Mouse (Mus musculus) hindbrain, postnatal 0 days (tissue): Measurements from ENCODE around the gene Pla2g4c. TPM values are rescaled to one million over a fixed set of nuclear protein-coding genes. Genes with fewer than 3 reads are reported as not detected.

ENCODE experiments used
- ATAC-seq: fragments of 200-750 bp; cut with Nextera tagmentation; 2 replicates; pipeline ENCODE4 v1.8.0; 2017; ENCODE audit warnings: mild to moderate bottlenecking, moderate TSS enrichment, moderate library complexity
- DNase-seq: peaks from one replicate; pipeline ENCODE4 v3.0.0-alpha.2; 2015; ENCODE audit warnings: low spot score
- H3K27ac ChIP-seq: fragments of 300-500 bp; sonication (generic); 2 replicates; pipeline ENCODE4 v1.5.1; 2014; ENCODE audit warnings: mild to moderate bottlenecking
- H3K27me3 ChIP-seq: fragments of 300-500 bp; sonication (generic); 2 replicates; pipeline ENCODE4 v1.6.1; 2014; ENCODE audit warnings: low read length, mixed read lengths; ENCODE audit not compliant: insufficient read depth
- H3K36me3 ChIP-seq: fragments of 300-500 bp; sonication (generic); 2 replicates; pipeline ENCODE4 v1.6.1; 2014; ENCODE audit warnings: low read length, mixed read lengths; ENCODE audit not compliant: insufficient read depth
- H3K4me1 ChIP-seq: fragments of 300-500 bp; sonication (generic); 2 replicates; pipeline ENCODE4 v1.6.1; 2014; ENCODE audit warnings: antibody characterized with exemption, low read length, mixed read lengths; ENCODE audit not compliant: insufficient read depth
- H3K4me2 ChIP-seq: fragments of 300-500 bp; sonication (generic); 2 replicates; pipeline ENCODE4 v1.6.1; 2014; ENCODE audit warnings: low read depth, mild to moderate bottlenecking, low read length, moderate library complexity, mixed read lengths
- H3K4me3 ChIP-seq: fragments of 300-500 bp; sonication (generic); 2 replicates; pipeline ENCODE4 v1.5.1; 2014; ENCODE audit warnings: low read length
- H3K9ac ChIP-seq: fragments of 300-500 bp; sonication (generic); replicated peaks from 2 replicates; pipeline ENCODE4 v1.6.1; 2014; ENCODE audit warnings: mild to moderate bottlenecking, low read length, moderate library complexity, mixed read lengths
- H3K9me3 ChIP-seq: fragments of 300-500 bp; sonication (generic); 2 replicates; pipeline ENCODE4 v1.6.1; 2016; ENCODE audit warnings: low read length, mixed read lengths
- CTCF ChIP-seq: IDR thresholded peaks from 2 replicates; pipeline ENCODE4 v1.5.1; 2016; ENCODE audit warnings: antibody characterized with exemption, control low read depth, low read depth
- WGBS: fragments of 180-500 bp; shearing (Covaris S2); extraction: QIAGEN DNeasy Blood & Tissue Kit; methylation state at CpG from one replicate; pipeline ENCODE4 v1.1.7; 2014; 5-methylcytosine and 5-hydroxymethylcytosine counted together
- polyA plus RNA-seq: library from polyadenylated mRNA; unstranded; fragments of >200 nt; fragmentation: Nextera tagmentation; extraction: Ambion mirVana; gene quantifications from 2 replicates; pipeline ENCODE4 v1.2.1, GENCODE M21; 2015
- total RNA-seq: library from RNA; depleted of rRNA; stranded (reverse); fragments of >200 nt; gene quantifications from 2 replicates; pipeline ENCODE4 v1.2.3, GENCODE M21; 2014

The Pla2g4c gene
- total and polyA plus RNA-seq, 2 experiments from 2014 or later = 0.19 to 0.84 TPM

- ATAC-seq (no peak), DNase-seq (no peak)
- no peak overlapping the region for H3K27ac ChIP-seq
- H3K4me2 ChIP-seq = no peak overlapping the region
- WGBS = 95% methylated on average over 1 of the region's 1 CpGs
- no peak overlapping the region for H3K4me3 ChIP-seq
- peaks cover 65% of the 10 kb centered on the region for H3K36me3 ChIP-seq
- TF ChIP-seq CTCF = no peak
- no peaks in the 10 kb centered on the region for H3K9me3 ChIP-seq
- no peaks in the 10 kb centered on the region for H3K27me3 ChIP-seq
- H3K4me1 ChIP-seq = no peaks in the 10 kb centered on the region
- H3K9ac ChIP-seq = no peak overlapping the region
Measured at GRCm38 (mm10) chr7:13290041-13290675, 34.3 kb upstream of the Pla2g4c start.

- no peak overlapping the region for H3K27ac ChIP-seq
- no peak for ATAC-seq
- H3K9ac ChIP-seq = no peak overlapping the region
- WGBS = 91% methylated on average over 2 of the region's 2 CpGs
- no peaks in the 10 kb centered on the region for H3K9me3 ChIP-seq
- H3K4me1 ChIP-seq = no peaks in the 10 kb centered on the region
- H3K4me3 ChIP-seq = no peak overlapping the region
- H3K36me3 ChIP-seq = peaks cover 68% of the 10 kb centered on the region
- TF ChIP-seq CTCF = no peak
- no peak overlapping the region for H3K4me2 ChIP-seq
- DNase-seq = no peak
- no peaks in the 10 kb centered on the region for H3K27me3 ChIP-seq
Measured at GRCm38 (mm10) chr7:13291370-13291769, 33.1 kb upstream of the Pla2g4c start.

GRCm38 (mm10) chr7:13293878-13294855 is 30.3 kb upstream of the Pla2g4c start:
- no peak for TF ChIP-seq CTCF
- Histone ChIP-seq H3K9ac (no peak overlapping the region), H3K27ac (no peak overlapping the region), H3K36me3 (peaks cover 66% of the 10 kb centered on the region), H3K9me3 (no peaks in the 10 kb centered on the region), H3K4me3 (no peak overlapping the region), H3K4me2 (no peak overlapping the region), H3K27me3 (no peaks in the 10 kb centered on the region), H3K4me1 (no peaks in the 10 kb centered on the region)
- ATAC-seq = no peak
- DNase-seq = peak; percentile 4
- WGBS = 80% methylated on average over 11 of the region's 11 CpGs

- H3K36me3 ChIP-seq = peaks cover 69% of the 10 kb centered on the region
- H3K9ac ChIP-seq = no peak overlapping the region
- WGBS = 96% methylated on average over 7 of the region's 7 CpGs
Measured at GRCm38 (mm10) chr7:13295256-13295655, 29.2 kb upstream of the Pla2g4c start.

GRCm38 (mm10) chr7:13297636-13298035 is 26.8 kb upstream of the Pla2g4c start:
- no peak for TF ChIP-seq CTCF
- 100% methylated on average over 1 of the region's 1 CpGs for WGBS

More at GRCm38 (mm10) chr7:13295256-13295655, 29.2 kb upstream of the Pla2g4c start:
- Histone ChIP-seq H3K9me3 (no peaks in the 10 kb centered on the region), H3K4me3 (no peak overlapping the region), H3K27me3 (no peaks in the 10 kb centered on the region), H3K4me2 (no peak overlapping the region), H3K4me1 (no peaks in the 10 kb centered on the region), H3K27ac (no peak overlapping the region)
- TF ChIP-seq CTCF = no peak
- no peak for ATAC-seq
- DNase-seq = no peak

GRCm38 (mm10) chr7:13298821-13299220 is 25.6 kb upstream of the Pla2g4c start:
- Histone ChIP-seq H3K9ac (no peak overlapping the region), H3K4me2 (no peak overlapping the region), H3K27me3 (no peaks in the 10 kb centered on the region), H3K4me3 (no peak overlapping the region), H3K27ac (no peak overlapping the region), H3K36me3 (peaks cover 74% of the 10 kb centered on the region), H3K9me3 (no peaks in the 10 kb centered on the region), H3K4me1 (no peaks in the 10 kb centered on the region)
- ATAC-seq (no peak), DNase-seq (no peak)
- WGBS = 93% methylated on average over 5 of the region's 5 CpGs
- no peak for TF ChIP-seq CTCF

More at GRCm38 (mm10) chr7:13297636-13298035, 26.8 kb upstream of the Pla2g4c start:
- DNase-seq (no peak), ATAC-seq (no peak)
- H3K4me3 ChIP-seq = no peak overlapping the region
- no peaks in the 10 kb centered on the region for H3K27me3 ChIP-seq
- no peaks in the 10 kb centered on the region for H3K4me1 ChIP-seq
- H3K27ac ChIP-seq = no peak overlapping the region
- H3K9ac ChIP-seq = no peak overlapping the region
- H3K9me3 ChIP-seq = no peaks in the 10 kb centered on the region
- no peak overlapping the region for H3K4me2 ChIP-seq
- H3K36me3 ChIP-seq = peaks cover 75% of the 10 kb centered on the region
